33 mouse cellular contexts compared by ENCODE assay signal in the genomic region with DNA sequence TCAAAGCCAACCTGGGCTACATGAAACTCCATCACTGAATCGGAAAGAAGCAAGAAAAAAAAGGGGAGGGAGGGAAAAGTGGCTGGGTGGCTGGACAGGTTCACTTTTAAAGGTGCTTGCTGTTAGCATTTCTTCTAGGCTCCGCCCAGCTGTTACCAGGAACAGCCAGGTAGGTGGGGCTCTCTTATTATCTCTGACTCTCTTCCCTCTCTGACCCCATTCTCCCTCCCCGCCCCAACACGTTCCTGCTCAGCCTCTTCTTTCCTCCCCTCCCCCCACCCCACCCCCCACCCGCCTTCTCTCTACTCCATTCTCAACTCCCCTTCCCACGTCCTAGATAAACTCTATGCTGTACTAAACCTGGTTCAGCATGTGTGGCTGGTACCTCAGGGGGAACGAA. TPM values are rescaled to one million over a fixed set of nuclear protein-coding genes. Genes with fewer than 3 reads are reported as not detected.
DNase-seq lines count a peak whose midpoint lies in the region; ATAC-seq and TF ChIP-seq lines count a peak whose summit lies in the region.
"Had no signal": no experiment of that assay in that cellular context is flagged by ENCODE, and none has a peak within 500 bp of the region (broad histone marks: within the 10 kb centered on the region; RNA-seq: fewer than 3 reads in every experiment).

No protein-coding gene starts in this region.

- no peak for TF ChIP-seq RAD21 in MEL (IDR thresholded peaks at IDR 0.05; ENCODE audit: low read depth, low read length)

- H3K9ac ChIP-seq in MEL (ENCODE audit: control insufficient read depth, low read depth, low read length, poor library complexity, severe bottlenecking), result no peak overlapping the region
- no peak overlapping the region for H3K9ac ChIP-seq in intestine, embryonic 14.5 days (ENCODE audit: low read length)
- H3K9ac ChIP-seq in forebrain, postnatal 0 days, result no peak overlapping the region
- H3K9ac ChIP-seq: embryonic facial prominence, embryonic 13.5 days; forebrain, embryonic 12.5 days; limb, embryonic 15.5 days; neural tube, embryonic 15.5 days had no signal

- H3K9me3 ChIP-seq in MEL (replicated peaks; ENCODE audit: insufficient read depth, low read length), result no peaks in the 10 kb centered on the region
- no peaks in the 10 kb centered on the region for H3K9me3 ChIP-seq in intestine, embryonic 14.5 days (ENCODE audit: control insufficient read depth, low read length)
- H3K9me3 ChIP-seq in forebrain, postnatal 0 days (ENCODE audit: low read length), result no peaks in the 10 kb centered on the region
- H3K9me3 ChIP-seq: embryonic facial prominence, embryonic 13.5 days; forebrain, embryonic 12.5 days; hindbrain, embryonic 10.5 days; limb, embryonic 15.5 days; midbrain, embryonic 10.5 days; neural tube, embryonic 15.5 days had no signal

- H3K4me1 ChIP-seq in MEL (ENCODE audit: control insufficient read depth in 1 of 2, insufficient read depth in 2 of 2, low read length in 2 of 2), result peaks cover 22 to 36% of the 10 kb centered on the region in 2 experiments
- H3K4me1 ChIP-seq in intestine, embryonic 14.5 days (replicated peaks; ENCODE audit: control insufficient read depth, insufficient read depth, low read length), result peaks cover 5% of the 10 kb centered on the region; the same call in 1 of the 2 replicates
- peaks cover 16% of the 10 kb centered on the region; the same call in 1 of the 2 replicates for H3K4me1 ChIP-seq in small intestine, adult 2 months (ENCODE audit: control insufficient read depth, insufficient read depth, insufficient read length, low read length)
- H3K4me1 ChIP-seq in forebrain, postnatal 0 days (ENCODE audit: insufficient read depth), result peaks cover 4% of the 10 kb centered on the region; the same call in 1 of the 2 replicates

- no peak overlapping the region for H3K27ac ChIP-seq in MEL (ENCODE audit: control insufficient read depth, low read depth, low read length)
- H3K27ac ChIP-seq in intestine, embryonic 14.5 days (ENCODE audit: low read depth), result 0 out of 2 replicates have a peak overlapping the region, but pooled peaks have one; percentile 51
- peak overlapping the region; percentile 97 for H3K27ac ChIP-seq in small intestine, adult 2 months (ENCODE audit: insufficient read depth, low read depth, low read length)
- H3K27ac ChIP-seq in forebrain, postnatal 0 days (ENCODE audit: low read depth, low read length), result no peak overlapping the region
- H3K27ac ChIP-seq: embryonic facial prominence, embryonic 13.5 days; forebrain, embryonic 12.5 days; hindbrain, embryonic 10.5 days; limb, embryonic 15.5 days; midbrain, embryonic 10.5 days; neural tube, embryonic 15.5 days had no signal

- peaks cover 2 to 3% of the 10 kb centered on the region in 2 experiments; a peak in 2 of 4 replicates for H3K27me3 ChIP-seq in MEL (ENCODE audit: control insufficient read depth in 1 of 2, insufficient read depth in 2 of 2, low read length in 2 of 2)
- peaks cover 48% of the 10 kb centered on the region for H3K27me3 ChIP-seq in intestine, embryonic 14.5 days (replicated peaks; ENCODE audit: control insufficient read depth, insufficient read depth, low read length)
- H3K27me3 ChIP-seq in small intestine, adult 2 months (ENCODE audit: control insufficient read depth, insufficient read depth, low read length), result no peaks in the 10 kb centered on the region
- peaks cover 61% of the 10 kb centered on the region for H3K27me3 ChIP-seq in forebrain, postnatal 0 days (ENCODE audit: insufficient read depth, low read length)

- no peaks in the 10 kb centered on the region; the same call in 1 of the 2 replicates for H3K79me2 ChIP-seq in MEL (ENCODE audit: control insufficient read depth, insufficient read depth, low read length, poor library complexity)

- peak; percentile 47 for DNase-seq in MEL (ENCODE audit: low read depth, low spot score)
- no peak for DNase-seq in intestine, embryonic 14.5 days (ENCODE audit: low spot score)
- DNase-seq in neural tube, embryonic 10.5 days (ENCODE audit: extremely low spot score, low spot score), result no peak
- no peak for DNase-seq in cerebellum, adult 8-10 months
- DNase-seq in forebrain, postnatal 0 days, result no peak
- DNase-seq: adrenal gland, postnatal 25 days; cerebellum, adult 11-12 months; cerebellum, postnatal 14 days; gastrocnemius, postnatal 10 days; kidney, adult 18-20 months; left cerebral cortex, postnatal 4 days; lung, adult 18-20 months; lung, postnatal 10 days; right cerebral cortex, adult 18-20 months; right cerebral cortex, postnatal 4 days; thymus, postnatal 14 days had no signal

- H3K36me3 ChIP-seq in MEL (ENCODE audit: control insufficient read depth in 1 of 2, insufficient read depth in 2 of 2, low read length in 2 of 2), result peaks cover 0 to 13% of the 10 kb centered on the region in 2 experiments; a peak in 2 of 4 replicates
- no peaks in the 10 kb centered on the region for H3K36me3 ChIP-seq in intestine, embryonic 14.5 days (ENCODE audit: control insufficient read depth, insufficient read depth, low read length)
- peaks cover 3% of the 10 kb centered on the region; the same call in 1 of the 2 replicates for H3K36me3 ChIP-seq in small intestine, adult 2 months (ENCODE audit: control insufficient read depth, insufficient read depth, low read length)
- H3K36me3 ChIP-seq in forebrain, postnatal 0 days (ENCODE audit: insufficient read depth), result no peaks in the 10 kb centered on the region
- H3K36me3 ChIP-seq: embryonic facial prominence, embryonic 13.5 days; forebrain, embryonic 12.5 days; hindbrain, embryonic 10.5 days; limb, embryonic 15.5 days; midbrain, embryonic 10.5 days; neural tube, embryonic 15.5 days had no signal

- ATAC-seq in intestine, embryonic 14.5 days (replicated peaks; ENCODE audit: low FRiP score, low TSS enrichment, low read depth), result peak; percentile 63; the same call in 1 of the 2 replicates
- ATAC-seq in activated CD4-positive, CD25-positive, alpha-beta regulatory T cell, adult 4 months, result no peak
- ATAC-seq in forebrain, postnatal 0 days, result no peak
- ATAC-seq: hindbrain, embryonic 16.5 days; midbrain, embryonic 16.5 days had no signal

- no peak overlapping the region for H3K4me3 ChIP-seq in MEL (ENCODE audit: control insufficient read depth in 1 of 2, insufficient read depth in 1 of 2, low read depth in 2 of 2, low read length in 2 of 2)
- no peak overlapping the region for H3K4me3 ChIP-seq in intestine, embryonic 14.5 days (ENCODE audit: low read depth, low read length)
- peak overlapping the region; percentile 53 for H3K4me3 ChIP-seq in small intestine, adult 2 months (ENCODE audit: low read depth, low read length)
- H3K4me3 ChIP-seq in forebrain, postnatal 0 days (ENCODE audit: low read depth, low read length), result no peak overlapping the region
- H3K4me3 ChIP-seq: embryonic facial prominence, embryonic 13.5 days; erythroblast, embryonic 14.5 days; forebrain, embryonic 12.5 days; hindbrain, embryonic 10.5 days; limb, embryonic 15.5 days; midbrain, embryonic 10.5 days; neural tube, embryonic 15.5 days had no signal

- no peak for TF ChIP-seq CTCF in MEL (IDR thresholded peaks at IDR 0.05 in 2 of 3, conservative IDR thresholded peaks at IDR 0.05 in 1 of 3; ENCODE audit: control insufficient read depth in 1 of 3, insufficient read depth in 1 of 3, low read depth in 2 of 3, low read length in 3 of 3, poor library complexity in 1 of 3, severe bottlenecking in 1 of 3)
- TF ChIP-seq CTCF in small intestine, adult 2 months (IDR thresholded peaks at IDR 0.05; ENCODE audit: extremely low read depth, insufficient read length, insufficient replicate concordance, low read depth, low read length), result no peak
- no peak for TF ChIP-seq CTCF in forebrain, postnatal 0 days (IDR thresholded peaks at IDR 0.05; ENCODE audit: low read depth)

- no peak for TF ChIP-seq EP300 in MEL (IDR thresholded peaks at IDR 0.05; ENCODE audit: low read depth in 1 of 2, low read length in 2 of 2)

- TF ChIP-seq POLR2A in MEL (IDR thresholded peaks at IDR 0.05; ENCODE audit: control insufficient read depth in 1 of 2, insufficient read depth in 1 of 2, low read depth in 1 of 2, low read length in 2 of 2, poor library complexity in 1 of 2), result no peak
- TF ChIP-seq POLR2A in small intestine, adult 2 months (IDR thresholded peaks at IDR 0.05; ENCODE audit: low read depth, low read length), result peak; percentile 54; the same call in 1 of the 2 replicates

- WGBS in intestine, embryonic 14.5 days, result 20% methylated on average over 7 of the region's 7 CpGs
- WGBS in small intestine, adult 2 months, result 7% methylated on average over 7 of the region's 7 CpGs
- 21% methylated on average over 7 of the region's 7 CpGs for WGBS in forebrain, postnatal 0 days

- peak overlapping the region; percentile 36; the same call in 1 of the 2 replicates for H3K4me2 ChIP-seq in intestine, embryonic 14.5 days (ENCODE audit: low read length)
- no peak overlapping the region for H3K4me2 ChIP-seq in forebrain, postnatal 0 days (ENCODE audit: low read depth)
- H3K4me2 ChIP-seq: embryonic facial prominence, embryonic 13.5 days; forebrain, embryonic 12.5 days; heart, embryonic 11.5 days; limb, embryonic 15.5 days; neural tube, embryonic 15.5 days had no signal

TF ChIP-seq in MEL, 35 proteins besides CTCF, POLR2A, EP300 and RAD21:
- TF ChIP-seq ZMIZ1 (IDR thresholded peaks at IDR 0.05; ENCODE audit: low read depth, low read length) (no peak), E2F4 (IDR thresholded peaks at IDR 0.05; ENCODE audit: borderline replicate concordance, low read depth, low read length) (no peak)
TF ChIP-seq in MEL: peak in this region for 0.

RNA-seq across cellular contexts. Expression of a gene that starts 3.1 kb away (rescaled TPM):
- 0.15 and 0.16 TPM in 2 replicates for total RNA-seq in MEL (2012; rRNA removed)
- 1 to 10 TPM in 1 of 2 experiments, not detected in 1; 4.5 TPM for polyA plus RNA-seq in MEL (2012; ENCODE audit: insufficient read depth in 1 of 2, insufficient read length in 2 of 2, low read depth in 1 of 2, low replicate concordance in 2 of 2, missing spikeins in 1 of 2)
- 26.6 and 30.9 TPM in 2 replicates for polyA plus RNA-seq in intestine, embryonic 14.5 days (2014; fragmentation: Nextera tagmentation; extraction: Ambion mirVana)
- 75.7 and 133 TPM in 2 replicates for polyA plus RNA-seq in small intestine, adult 2 months (2012; rRNA removed)
- under 1 TPM in 1 of 2 experiments, not detected in 1; 0.25 TPM for polyA plus RNA-seq in activated CD4-positive, CD25-positive, alpha-beta regulatory T cell, adult 4 months (2017; shearing (Covaris generic))
- not detected in 2 replicates for total RNA-seq in forebrain, postnatal 0 days (2014; rRNA removed)
- polyA plus RNA-seq in forebrain, postnatal 0 days (2015; fragmentation: Nextera tagmentation; extraction: Ambion mirVana), result not detected in 2 replicates
- total RNA-seq: adrenal gland, postnatal 25 days; gastrocnemius, postnatal 10 days; granulocyte monocyte progenitor cell, adult 5-6 weeks; layer of hippocampus, adult 18-20 months; layer of hippocampus, postnatal 14 days; left cerebral cortex, adult 8-10 months; left cerebral cortex, postnatal 4 days had no signal
- polyA plus RNA-seq: C2C12; erythroblast, embryonic 14.5 days; forebrain, embryonic 12.5 days; hindbrain, embryonic 16.5 days; limb, embryonic 15.5 days; midbrain, embryonic 16.5 days; neural tube, embryonic 15.5 days had no signal

Comparison
In these comparisons a context has a peak if more than half of its experiments do, and no peak if none do; other contexts are left out.
1. H3K27ac ChIP-seq: peak in intestine, embryonic 14.5 days (single experiment) and small intestine, adult 2 months (single experiment); none in MEL (single experiment) and forebrain, postnatal 0 days (single experiment).